Mouse (Mus musculus) MEL (cell line): ENCODE results near the gene Pbxip1. TPM values are rescaled to one million over a fixed set of nuclear protein-coding genes. Genes with fewer than 3 reads are reported as not detected.

Source experiments
- DNase-seq: peaks from one replicate; pipeline ENCODE4 v3.0.0; 2011; ENCODE audit warnings: low read depth, low spot score
- H3K27ac ChIP-seq: 2 replicates; pipeline ENCODE4 v1.5.1; 2012; ENCODE audit warnings: low read depth, mild to moderate bottlenecking, control low read depth, low read length, moderate library complexity; ENCODE audit not compliant: control insufficient read depth
- H3K27me3 ChIP-seq, 2 experiments: fragments of 150-350 bp in 1 of 2; sonication (generic) in 1 of 2; 2 replicates each; pipeline ENCODE4 v1.6.1; 2012; ENCODE audit warnings: low read length in 2 of 2, mild to moderate bottlenecking in 2 of 2, improper control_type of control experiment in 1 of 2, moderate library complexity in 1 of 2; ENCODE audit not compliant: insufficient read depth in 2 of 2, control insufficient read depth in 1 of 2
- H3K36me3 ChIP-seq, 2 experiments: 2 replicates each; pipeline ENCODE4 v1.6.1; 2012 to 2014; ENCODE audit warnings: low read length in 2 of 2, improper control_type of control experiment in 1 of 2, inconsistent platforms in 1 of 2, mild to moderate bottlenecking in 1 of 2; ENCODE audit not compliant: insufficient read depth in 2 of 2, control insufficient read depth in 1 of 2
- H3K4me1 ChIP-seq, 2 experiments: fragments of 150-350 bp in 1 of 2; sonication (generic) in 1 of 2; 2 replicates each; pipeline ENCODE4 v1.6.1; 2012; ENCODE audit warnings: low read length in 2 of 2, improper control_type of control experiment in 1 of 2, mild to moderate bottlenecking in 1 of 2; ENCODE audit not compliant: insufficient read depth in 2 of 2, control insufficient read depth in 1 of 2
- H3K4me3 ChIP-seq, 2 experiments: fragments of 150-350 bp in 1 of 2; sonication (generic) in 1 of 2; 2 replicates each; pipeline ENCODE4 v1.5.1; 2012; ENCODE audit warnings: low read depth in 2 of 2, low read length in 2 of 2, mild to moderate bottlenecking in 2 of 2, moderate library complexity in 2 of 2, control low read depth in 1 of 2, improper control_type of control experiment in 1 of 2; ENCODE audit not compliant: control insufficient read depth in 1 of 2, insufficient read depth in 1 of 2
- H3K79me2 ChIP-seq: 2 replicates; pipeline ENCODE4 v1.6.1; 2012; ENCODE audit warnings: mild to moderate bottlenecking, low read length, moderate library complexity; ENCODE audit not compliant: control insufficient read depth, poor library complexity, insufficient read depth
- H3K9ac ChIP-seq: 2 replicates; pipeline ENCODE4 v1.6.1; 2012; ENCODE audit warnings: low read depth, mild to moderate bottlenecking, control low read depth, low read length, moderate library complexity; ENCODE audit not compliant: control insufficient read depth, poor library complexity, severe bottlenecking
- H3K9me3 ChIP-seq: fragments of 150-350 bp; sonication (generic); replicated peaks from 2 replicates; pipeline ENCODE4 v1.6.1; 2012; ENCODE audit warnings: mild to moderate bottlenecking, low read length, improper control_type of control experiment, moderate library complexity; ENCODE audit not compliant: insufficient read depth
- BHLHE40 ChIP-seq: IDR thresholded peaks from 2 replicates; pipeline ENCODE4 v1.6.1; 2012; ENCODE audit warnings: low read depth, mild to moderate bottlenecking, inconsistent platforms, low read length, improper control_type of control experiment, borderline replicate concordance
- CHD1 ChIP-seq: IDR thresholded peaks from 2 replicates; pipeline ENCODE4 v1.6.1; 2012; ENCODE audit warnings: low read depth, mild to moderate bottlenecking, inconsistent platforms, low read length, improper control_type of control experiment
- CHD2 ChIP-seq: IDR thresholded peaks from 2 replicates; pipeline ENCODE4 v1.6.1; 2011; ENCODE audit warnings: low read length, improper control_type of control experiment
- CTCF ChIP-seq, 3 experiments: IDR thresholded peaks in 2 of 3; conservative IDR thresholded peaks in 1 of 3; 2 replicates each; pipeline ENCODE4 v1.5.1; 2011 to 2012; ENCODE audit warnings: low read length in 3 of 3, low read depth in 2 of 3, mild to moderate bottlenecking in 2 of 3, improper control_type of control experiment in 1 of 3, inconsistent platforms in 1 of 3, mixed read lengths in 1 of 3, moderate library complexity in 1 of 3; ENCODE audit not compliant: control insufficient read depth in 1 of 3, insufficient read depth in 1 of 3, poor library complexity in 1 of 3, severe bottlenecking in 1 of 3
- E2F4 ChIP-seq: IDR thresholded peaks from 2 replicates; pipeline ENCODE4 v1.6.1; 2011; ENCODE audit warnings: low read depth, low read length, improper control_type of control experiment, borderline replicate concordance
- ELF1 ChIP-seq: IDR thresholded peaks from 2 replicates; pipeline ENCODE4 v1.6.1; 2014; ENCODE audit warnings: low read depth, mild to moderate bottlenecking, inconsistent platforms, low read length, improper control_type of control experiment, moderate library complexity
- EP300 ChIP-seq, 2 experiments: IDR thresholded peaks; 2 replicates each; pipeline ENCODE4 v1.6.1; 2011; ENCODE audit warnings: improper control_type of control experiment in 2 of 2, low read length in 2 of 2, low read depth in 1 of 2, mild to moderate bottlenecking in 1 of 2
- ETS1 ChIP-seq: IDR thresholded peaks from 2 replicates; pipeline ENCODE4 v1.6.1; 2012; ENCODE audit warnings: low read depth, mild to moderate bottlenecking, inconsistent platforms, low read length, improper control_type of control experiment, moderate library complexity
- GATA1 ChIP-seq: IDR thresholded peaks from 2 replicates; pipeline ENCODE4 v1.6.1; 2011; ENCODE audit warnings: low read depth, low read length, improper control_type of control experiment
- HCFC1 ChIP-seq: IDR thresholded peaks from 2 replicates; pipeline ENCODE4 v1.6.1; 2012; ENCODE audit warnings: low read depth, mild to moderate bottlenecking, inconsistent platforms, low read length, improper control_type of control experiment, moderate library complexity
- JUND ChIP-seq: IDR thresholded peaks from 2 replicates; pipeline ENCODE4 v1.6.1; 2011; ENCODE audit warnings: low read depth, mild to moderate bottlenecking, improper control_type of control experiment, low read length
- KAT2A ChIP-seq: conservative IDR thresholded peaks from 2 replicates; pipeline ENCODE4 v1.6.1; 2012; ENCODE audit warnings: low read depth, low read length, improper control_type of control experiment, inconsistent platforms
- MAFK ChIP-seq: IDR thresholded peaks from 2 replicates; pipeline ENCODE4 v1.6.1; 2011; ENCODE audit warnings: low read depth, mild to moderate bottlenecking, low read length, improper control_type of control experiment, borderline replicate concordance
- MAX ChIP-seq: IDR thresholded peaks from 2 replicates; pipeline ENCODE4 v1.6.1; 2011; ENCODE audit warnings: low read length, improper control_type of control experiment
- MEF2A ChIP-seq: IDR thresholded peaks from 2 replicates; pipeline ENCODE4 v1.6.1; 2014; ENCODE audit warnings: low read depth, mild to moderate bottlenecking, inconsistent platforms, low read length, improper control_type of control experiment; ENCODE audit not compliant: poor library complexity, insufficient replicate concordance, severe bottlenecking; ENCODE audit errors: extremely low read depth
- MXI1 ChIP-seq: IDR thresholded peaks from 2 replicates; pipeline ENCODE4 v1.6.1; 2011; ENCODE audit warnings: mild to moderate bottlenecking, low read depth, low read length, improper control_type of control experiment
- MYC ChIP-seq: IDR thresholded peaks from 2 replicates; pipeline ENCODE4 v1.6.1; 2011; ENCODE audit warnings: low read depth, mild to moderate bottlenecking, low read length, improper control_type of control experiment, moderate library complexity
- NRF1 ChIP-seq: IDR thresholded peaks from 2 replicates; pipeline ENCODE4 v1.6.1; 2014; ENCODE audit warnings: low read depth, mild to moderate bottlenecking, inconsistent platforms, low read length, improper control_type of control experiment, moderate library complexity; ENCODE audit not compliant: poor library complexity, insufficient read depth, severe bottlenecking
- POLR2A ChIP-seq, 2 experiments: IDR thresholded peaks; 2 replicates each; pipeline ENCODE4 v1.6.1; 2011 to 2012; ENCODE audit warnings: low read length in 2 of 2, mild to moderate bottlenecking in 2 of 2, control low read depth in 1 of 2, improper control_type of control experiment in 1 of 2, low read depth in 1 of 2, moderate library complexity in 1 of 2; ENCODE audit not compliant: control insufficient read depth in 1 of 2, insufficient read depth in 1 of 2, poor library complexity in 1 of 2
- POLR2AphosphoS2 ChIP-seq: IDR thresholded peaks from 2 replicates; pipeline ENCODE4 v1.6.1; 2011; ENCODE audit warnings: low read length, improper control_type of control experiment
- POLR2AphosphoS5 ChIP-seq: IDR thresholded peaks from 2 replicates; pipeline ENCODE4 v1.6.1; 2012; ENCODE audit warnings: low read depth, borderline replicate concordance, mild to moderate bottlenecking, inconsistent platforms, low read length, moderate library complexity, mixed read lengths
- RAD21 ChIP-seq: IDR thresholded peaks from 2 replicates; pipeline ENCODE4 v1.6.1; 2011; ENCODE audit warnings: mild to moderate bottlenecking, low read depth, low read length, improper control_type of control experiment
- RCOR1 ChIP-seq: IDR thresholded peaks from 2 replicates; pipeline ENCODE4 v1.6.1; 2012; ENCODE audit warnings: low read depth, mild to moderate bottlenecking, inconsistent platforms, low read length, improper control_type of control experiment
- SIN3A ChIP-seq: IDR thresholded peaks from 2 replicates; pipeline ENCODE4 v1.6.1; 2012; ENCODE audit warnings: low read length, improper control_type of control experiment, inconsistent platforms
- SMC3 ChIP-seq: IDR thresholded peaks from 2 replicates; pipeline ENCODE4 v1.6.1; 2011; ENCODE audit warnings: low read depth, low read length, improper control_type of control experiment
- TAL1 ChIP-seq: IDR thresholded peaks from 2 replicates; pipeline ENCODE4 v1.6.1; 2012; ENCODE audit warnings: mild to moderate bottlenecking, inconsistent platforms, low read length, moderate library complexity, mixed read lengths
- TBP ChIP-seq: IDR thresholded peaks from 2 replicates; pipeline ENCODE4 v1.8.0; 2011; ENCODE audit warnings: low read depth, low read length, improper control_type of control experiment
- TCF12 ChIP-seq: IDR thresholded peaks from 2 replicates; pipeline ENCODE4 v1.6.1; 2014; ENCODE audit warnings: low read depth, mild to moderate bottlenecking, inconsistent platforms, low read length, improper control_type of control experiment, moderate library complexity
- UBTF ChIP-seq: IDR thresholded peaks from 2 replicates; pipeline ENCODE4 v1.6.1; 2012; ENCODE audit warnings: low read depth, mild to moderate bottlenecking, inconsistent platforms, low read length, improper control_type of control experiment, moderate library complexity, borderline replicate concordance; ENCODE audit not compliant: insufficient read depth
- USF1 ChIP-seq: IDR thresholded peaks from 2 replicates; pipeline ENCODE4 v1.6.1; 2014; ENCODE audit warnings: low read depth, mild to moderate bottlenecking, inconsistent platforms, low read length, improper control_type of control experiment, moderate library complexity
- ZC3H11A ChIP-seq: IDR thresholded peaks from 2 replicates; pipeline ENCODE4 v1.6.1; 2012; ENCODE audit warnings: low read depth, mild to moderate bottlenecking, inconsistent platforms, low read length, improper control_type of control experiment
- ZKSCAN1 ChIP-seq: IDR thresholded peaks from 2 replicates; pipeline ENCODE4 v1.6.1; 2012; ENCODE audit warnings: low read depth, mild to moderate bottlenecking, inconsistent platforms, low read length, improper control_type of control experiment, moderate library complexity
- ZMIZ1 ChIP-seq: IDR thresholded peaks from 2 replicates; pipeline ENCODE4 v1.6.1; 2012; ENCODE audit warnings: low read depth, mild to moderate bottlenecking, inconsistent platforms, low read length, improper control_type of control experiment, moderate library complexity
- ZNF384 ChIP-seq: IDR thresholded peaks from 2 replicates; pipeline ENCODE4 v1.6.1; 2012; ENCODE audit warnings: low read depth, mild to moderate bottlenecking, inconsistent platforms, low read length, improper control_type of control experiment
- polyA plus RNA-seq, 2 experiments: library from polyadenylated mRNA; stranded (reverse) in 1 of 2; unstranded in 1 of 2; fragments of >175 nt in 1 of 2; fragments of >200 nt in 1 of 2; gene quantifications; 2 replicates each; pipeline versions ENCODE4 v1.2.1 to v1.2.4; 2012; ENCODE audit warnings: low replicate concordance in 2 of 2, low read depth in 1 of 2; ENCODE audit not compliant: insufficient read length in 2 of 2, insufficient read depth in 1 of 2, missing spikeins in 1 of 2
- total RNA-seq: library from RNA; depleted of rRNA; stranded (reverse); fragments of 300-350 nt; gene quantifications from 2 replicates; pipeline ENCODE4 v1.2.3, GENCODE M21; 2012

Gene Pbxip1
- total and polyA plus RNA-seq, 3 experiments = 4.8 to 10.7 TPM; not detected in 1

- Histone ChIP-seq H3K9ac (peak within 1 kb of the TSS; percentile 80), H3K27me3 (no peaks in the 10 kb centered on the region), H3K4me1 (peaks cover 6 to 7% of the 10 kb centered on the region in 2 experiments), H3K36me3 (peaks cover 0 to 10% of the 10 kb centered on the region in 2 experiments; a peak in 2 of 4 replicates), H3K79me2 (peaks cover 14% of the 10 kb centered on the region), H3K4me3 (peak within 1 kb of the TSS; percentile 68 to 89), H3K27ac (peak within 1 kb of the TSS; percentile 64), H3K9me3 (no peaks in the 10 kb centered on the region)
- DNase-seq = peak; percentile 99
- TF ChIP-seq RCOR1 (peak; percentile 18; the same call in 1 of the 2 replicates), E2F4 (no peak), MAX (peak; percentile 59), CTCF (IDR thresholded peaks at IDR 0.05 in 2 of 3, conservative IDR thresholded peaks at IDR 0.05 in 1 of 3; ENCODE audit: control insufficient read depth in 1 of 3, insufficient read depth in 1 of 3, low read depth in 2 of 3, low read length in 3 of 3, poor library complexity in 1 of 3, severe bottlenecking in 1 of 3) (no peak), SMC3 (no peak), ZC3H11A (no peak), MAFK (no peak), HCFC1 (peak; percentile 86), BHLHE40 (0 out of 2 replicates have a peak, but pooled peaks have one; percentile 4), SIN3A (peak; percentile 79), MEF2A (no peak), POLR2AphosphoS2 (peak; percentile 100), TCF12 (peak; percentile 70), POLR2AphosphoS5 (0 out of 2 replicates have a peak, but pooled peaks have one; percentile 42), ELF1 (peak; percentile 87), MYC (0 out of 2 replicates have a peak, but pooled peaks have one; percentile 47), JUND (no peak), CHD2 (no peak), USF1 (0 out of 2 replicates have a peak, but pooled peaks have one; percentile 25), EP300 (IDR thresholded peaks at IDR 0.05; ENCODE audit: low read depth in 1 of 2, low read length in 2 of 2) (peak in 1 of 2 experiments; percentile 41; a peak in 2 of 4 replicates), KAT2A (peak; percentile 48; the same call in 1 of the 2 replicates), ZNF384 (0 out of 2 replicates have a peak, but pooled peaks have one; percentile 13), ETS1 (peak; percentile 20; the same call in 1 of the 2 replicates), RAD21 (no peak), ZMIZ1 (peak; percentile 93), CHD1 (peak; percentile 96; the same call in 1 of the 2 replicates), UBTF (no peak), NRF1 (peak; percentile 60), MXI1 (peak; percentile 62), TBP (peak; percentile 52; the same call in 1 of the 2 replicates), TAL1 (peak; percentile 53), ZKSCAN1 (peak; percentile 40; the same call in 1 of the 2 replicates), POLR2A (IDR thresholded peaks at IDR 0.05; ENCODE audit: control insufficient read depth in 1 of 2, insufficient read depth in 1 of 2, low read depth in 1 of 2, low read length in 2 of 2, poor library complexity in 1 of 2) (peak; percentile 86 to 91), GATA1 (peak; percentile 36; the same call in 1 of the 2 replicates)
Observed at GRCm38 (mm10) chr3:89430171-89431159, 6.0 kb upstream of the Pbxip1 start, which contains the start of gene Pygo2. Gene Pygo2, plus strand, starts transcription at chr3:89430214.
